Mouse (Mus musculus) lung, adult 2 months (tissue): ENCODE data around the gene Gm9887.

ENCODE experiments used
- CTCF ChIP-seq: fragments of 200-500 bp; IDR thresholded peaks from 2 replicates; pipeline ENCODE4 v1.5.1; 2011; ENCODE audit warnings: mild to moderate bottlenecking, low read length, control low read depth; ENCODE audit not compliant: insufficient read depth
- POLR2A ChIP-seq: fragments of 200-500 bp; IDR thresholded peaks from 2 replicates; pipeline ENCODE4 v1.6.1; 2011; ENCODE audit warnings: low read depth, mild to moderate bottlenecking, control low read depth, low read length, borderline replicate concordance; ENCODE audit errors: extremely low read depth

GRCm38 (mm10) chr12:69378558-69379454 is 6.5 kb upstream of the Gm9887 start:
- TF ChIP-seq CTCF (no peak), POLR2A (no peak)
